Mouse (Mus musculus) neural tube, embryonic 14.5 days (tissue): ENCODE data around the gene Antxr1. TPM values are rescaled to one million over a fixed set of nuclear protein-coding genes. Genes with fewer than 3 reads are reported as not detected.

Experiments used
- ATAC-seq: fragments of 200-750 bp; cut with Nextera tagmentation; 2 replicates; pipeline ENCODE4 v1.8.0; 2017; ENCODE audit warnings: low read depth, mild to moderate bottlenecking, moderate TSS enrichment, moderate library complexity
- H3K27ac ChIP-seq: fragments of 300-500 bp; sonication (generic); 2 replicates; pipeline ENCODE4 v1.5.1; 2014; ENCODE audit warnings: low read depth, mild to moderate bottlenecking, control low read depth, low read length, moderate library complexity, mixed read lengths
- H3K27me3 ChIP-seq: fragments of 300-500 bp; sonication (generic); 2 replicates; pipeline ENCODE4 v1.6.1; 2014; ENCODE audit warnings: low read length; ENCODE audit not compliant: control insufficient read depth, insufficient read depth
- H3K36me3 ChIP-seq: fragments of 300-500 bp; sonication (generic); 2 replicates; pipeline ENCODE4 v1.6.1; 2014; ENCODE audit warnings: low read length, mixed read lengths; ENCODE audit not compliant: control insufficient read depth, insufficient read depth
- H3K4me1 ChIP-seq: fragments of 300-500 bp; sonication (generic); 2 replicates; pipeline ENCODE4 v1.6.1; 2014; ENCODE audit warnings: low read length; ENCODE audit not compliant: control insufficient read depth, insufficient read depth
- H3K4me2 ChIP-seq: fragments of 300-500 bp; sonication (generic); 2 replicates; pipeline ENCODE4 v1.6.1; 2014; ENCODE audit warnings: mild to moderate bottlenecking, low read depth, low read length, control low read depth
- H3K4me3 ChIP-seq: fragments of 300-500 bp; sonication (generic); 2 replicates; pipeline ENCODE4 v1.5.1; 2014; ENCODE audit warnings: low read depth, low read length, control low read depth, mixed read lengths
- H3K9ac ChIP-seq: fragments of 300-500 bp; sonication (generic); replicated peaks from 2 replicates; pipeline ENCODE4 v1.6.1; 2014; ENCODE audit warnings: low read depth, mild to moderate bottlenecking, control low read depth, low read length, mixed read lengths
- H3K9me3 ChIP-seq: fragments of 300-500 bp; sonication (generic); 2 replicates; pipeline ENCODE4 v1.6.1; 2016; ENCODE audit warnings: low read length; ENCODE audit not compliant: control insufficient read depth
- WGBS: fragments of 180-500 bp; shearing (Covaris S2); extraction: QIAGEN DNeasy Blood & Tissue Kit; methylation state at CpG from one replicate; pipeline ENCODE4 v1.1.7; 2014; 5-methylcytosine and 5-hydroxymethylcytosine counted together
- polyA plus RNA-seq: library from polyadenylated mRNA; unstranded; fragments of >200 nt; fragmentation: Nextera tagmentation; extraction: Ambion mirVana; gene quantifications from 2 replicates; pipeline ENCODE4 v1.2.1, GENCODE M21; 2014

The Antxr1 gene
- polyA plus RNA-seq, 1 experiment from 2014 or later, result 6.5 TPM

DNA sequence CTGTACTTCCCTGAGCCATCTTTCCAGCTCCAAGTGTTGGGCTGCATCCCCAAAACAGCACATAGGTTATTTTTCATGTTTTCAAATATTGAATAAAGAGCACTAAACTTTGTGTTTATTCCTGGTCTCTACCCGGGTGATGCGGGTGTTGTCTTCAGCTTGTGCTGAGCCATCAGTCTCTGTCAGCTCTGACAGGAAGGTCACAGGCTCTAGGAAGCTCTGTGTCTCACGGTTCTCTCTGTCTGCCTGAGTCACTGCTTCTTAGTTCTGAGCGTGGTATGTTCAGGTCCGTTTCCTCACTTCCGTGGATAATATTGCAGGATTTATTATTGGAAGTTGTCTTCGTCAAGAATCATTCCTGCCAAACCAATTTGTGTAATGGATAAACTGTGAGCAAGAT lies 213.7 kb downstream of the Antxr1 start:
- WGBS, result 83% methylated on average over 7 of the region's 7 CpGs
- Histone ChIP-seq H3K4me2 (no peak overlapping the region), H3K9me3 (no peaks in the 10 kb centered on the region), H3K27ac (no peak overlapping the region), H3K9ac (no peak overlapping the region), H3K27me3 (no peaks in the 10 kb centered on the region), H3K36me3 (no peaks in the 10 kb centered on the region), H3K4me3 (no peak overlapping the region), H3K4me1 (no peaks in the 10 kb centered on the region)
- ATAC-seq, result no peak

- no peaks in the 10 kb centered on the region for H3K36me3 ChIP-seq
- WGBS, result 88% methylated on average over 6 of the region's 6 CpGs
Observed at GRCm38 (mm10) chr6:87120661-87121060, 215.0 kb downstream of the Antxr1 start.

GRCm38 (mm10) chr6:87119975-87120374 lies 215.6 kb downstream of the Antxr1 start:
- ATAC-seq, result no peak

More at GRCm38 (mm10) chr6:87120661-87121060, 215.0 kb downstream of the Antxr1 start:
- no peak overlapping the region for H3K4me2 ChIP-seq
- no peak overlapping the region for H3K9ac ChIP-seq
- no peak overlapping the region for H3K4me3 ChIP-seq
- H3K27me3 ChIP-seq, result no peaks in the 10 kb centered on the region
- no peaks in the 10 kb centered on the region for H3K4me1 ChIP-seq
- no peak for ATAC-seq
- no peaks in the 10 kb centered on the region for H3K9me3 ChIP-seq
- H3K27ac ChIP-seq, result no peak overlapping the region

GRCm38 (mm10) chr6:87119066-87119837 lies 216.4 kb downstream of the Antxr1 start:
- no peak for ATAC-seq
- Histone ChIP-seq H3K4me2 (no peak overlapping the region), H3K9me3 (no peaks in the 10 kb centered on the region), H3K27ac (no peak overlapping the region), H3K9ac (no peak overlapping the region), H3K4me3 (no peak overlapping the region), H3K4me1 (no peaks in the 10 kb centered on the region), H3K27me3 (no peaks in the 10 kb centered on the region), H3K36me3 (no peaks in the 10 kb centered on the region)
- 82% methylated on average over 20 of the region's 20 CpGs for WGBS

More at GRCm38 (mm10) chr6:87119975-87120374, 215.6 kb downstream of the Antxr1 start:
- Histone ChIP-seq H3K36me3 (no peaks in the 10 kb centered on the region), H3K4me3 (no peak overlapping the region), H3K4me2 (no peak overlapping the region), H3K9ac (no peak overlapping the region), H3K27me3 (no peaks in the 10 kb centered on the region), H3K4me1 (no peaks in the 10 kb centered on the region), H3K9me3 (no peaks in the 10 kb centered on the region), H3K27ac (no peak overlapping the region)
- 57% methylated on average over 4 of the region's 4 CpGs for WGBS

GRCm38 (mm10) chr6:87116596-87116995 lies 219.0 kb downstream of the Antxr1 start:
- Histone ChIP-seq H3K27me3 (no peaks in the 10 kb centered on the region), H3K36me3 (no peaks in the 10 kb centered on the region), H3K4me1 (no peaks in the 10 kb centered on the region), H3K27ac (no peak overlapping the region), H3K9ac (no peak overlapping the region), H3K4me3 (no peak overlapping the region), H3K9me3 (no peaks in the 10 kb centered on the region), H3K4me2 (no peak overlapping the region)
- ATAC-seq, result no peak
- 87% methylated on average over 7 of the region's 7 CpGs for WGBS

DNA sequence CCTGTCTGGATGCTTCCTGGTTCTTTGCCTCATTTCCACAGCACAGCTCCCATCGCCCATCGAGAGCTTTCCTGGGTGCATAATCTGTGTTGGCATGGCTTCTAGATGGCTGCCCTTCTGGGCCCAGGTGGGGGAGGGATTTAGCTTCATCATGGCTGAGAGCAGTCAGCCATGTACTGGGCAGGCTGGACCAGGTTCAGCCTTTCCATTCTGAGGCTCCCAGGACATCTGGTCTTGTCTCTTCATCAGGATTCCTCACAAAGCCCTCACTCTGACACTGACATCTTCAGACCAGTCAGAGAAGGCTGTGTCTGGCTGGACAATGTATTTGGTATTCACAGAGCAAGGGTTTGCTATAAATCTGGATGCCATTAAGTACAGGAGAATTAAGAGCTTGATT lies 219.6 kb downstream of the Antxr1 start:
- Histone ChIP-seq H3K9me3 (no peaks in the 10 kb centered on the region), H3K27ac (no peak overlapping the region), H3K4me1 (no peaks in the 10 kb centered on the region), H3K4me2 (no peak overlapping the region), H3K36me3 (no peaks in the 10 kb centered on the region), H3K4me3 (no peak overlapping the region), H3K9ac (no peak overlapping the region), H3K27me3 (no peaks in the 10 kb centered on the region)
- WGBS, result 60% methylated on average over 2 of the region's 2 CpGs
- ATAC-seq, result no peak

- H3K4me2 ChIP-seq, result no peak overlapping the region
- H3K27ac ChIP-seq, result no peak overlapping the region
- H3K4me3 ChIP-seq, result no peak overlapping the region
- no peaks in the 10 kb centered on the region for H3K9me3 ChIP-seq
- no peaks in the 10 kb centered on the region for H3K36me3 ChIP-seq
- WGBS, result 77% methylated on average over 6 of the region's 6 CpGs
- no peak for ATAC-seq
- no peak overlapping the region for H3K9ac ChIP-seq
- no peaks in the 10 kb centered on the region for H3K27me3 ChIP-seq
- no peaks in the 10 kb centered on the region for H3K4me1 ChIP-seq
Observed at GRCm38 (mm10) chr6:87112125-87112524, 223.5 kb downstream of the Antxr1 start.

GRCm38 (mm10) chr6:87111493-87111892 lies 224.1 kb downstream of the Antxr1 start:
- Histone ChIP-seq H3K27ac (no peak overlapping the region), H3K4me2 (no peak overlapping the region), H3K9me3 (no peaks in the 10 kb centered on the region), H3K4me3 (no peak overlapping the region), H3K27me3 (no peaks in the 10 kb centered on the region), H3K36me3 (no peaks in the 10 kb centered on the region), H3K9ac (no peak overlapping the region), H3K4me1 (no peaks in the 10 kb centered on the region)
- WGBS, result 88% methylated on average over 1 of the region's 1 CpGs
- ATAC-seq, result no peak

- Histone ChIP-seq H3K36me3 (no peaks in the 10 kb centered on the region), H3K9ac (no peak within 1 kb of the TSS), H3K27me3 (no peaks in the 10 kb centered on the region), H3K27ac (no peak within 1 kb of the TSS), H3K4me2 (no peak within 1 kb of the TSS), H3K4me3 (no peak within 1 kb of the TSS), H3K4me1 (peaks cover 3% of the 10 kb centered on the region; the same call in 1 of the 2 replicates), H3K9me3 (no peaks in the 10 kb centered on the region)
- 82% methylated on average over 11 of the region's 11 CpGs for WGBS
- no peak for ATAC-seq
Observed at GRCm38 (mm10) chr6:87104123-87104796, 231.4 kb downstream of the Antxr1 start, which contains the start of gene D6Ertd527e. Gene D6Ertd527e, plus strand, starts transcription at chr6:87104746.
